Mouse (Mus musculus): ENCODE results near the gene Rps6kc1. TPM values are rescaled to one million over a fixed set of nuclear protein-coding genes. Genes with fewer than 3 reads are reported as not detected.
A peak's percentile ranks its signal among the peaks of the same experiment; 100 is the strongest.

Gene Rps6kc1
- total and polyA plus RNA-seq, 2 experiments from 2014 or later = 21.0 to 35.9 TPM

- no peak for ATAC-seq
- 92% methylated on average over 4 of the region's 4 CpGs for WGBS
- TF ChIP-seq CTCF (IDR thresholded peaks at IDR 0.05; ENCODE audit: low read depth) = no peak
Observed at GRCm38 (mm10) chr1:190886014-190886413, 25.6 kb downstream of the Rps6kc1 start.

GRCm38 (mm10) chr1:190881422-190881821 is 30.1 kb downstream of the Rps6kc1 start:
- ATAC-seq (peak; percentile 45; the same call in 1 of the 2 replicates), DNase-seq (ENCODE audit: low spot score) (peak; percentile 89)
- WGBS = 3% methylated on average over 2 of the region's 2 CpGs
- Histone ChIP-seq H3K36me3 (ENCODE audit: insufficient read depth, low read length) (peaks cover 8% of the 10 kb centered on the region; the same call in 1 of the 2 replicates), H3K27me3 (ENCODE audit: insufficient read depth, low read length) (no peaks in the 10 kb centered on the region), H3K4me2 (ENCODE audit: low read depth, low read length) (no peak overlapping the region), H3K4me3 (ENCODE audit: low read length) (no peak overlapping the region), H3K9me3 (ENCODE audit: low read length) (no peaks in the 10 kb centered on the region), H3K4me1 (ENCODE audit: insufficient read depth, low read length) (no peaks in the 10 kb centered on the region), H3K9ac (replicated peaks; ENCODE audit: low read length) (no peak overlapping the region), H3K27ac (no peak overlapping the region)
- TF ChIP-seq CTCF (IDR thresholded peaks at IDR 0.05; ENCODE audit: low read depth) = peak; percentile 80

More at GRCm38 (mm10) chr1:190886014-190886413, 25.6 kb downstream of the Rps6kc1 start:
- Histone ChIP-seq H3K9ac (replicated peaks; ENCODE audit: low read length) (no peak overlapping the region), H3K9me3 (ENCODE audit: low read length) (no peaks in the 10 kb centered on the region), H3K4me1 (ENCODE audit: insufficient read depth, low read length) (no peaks in the 10 kb centered on the region), H3K4me2 (ENCODE audit: low read depth, low read length) (no peak overlapping the region), H3K27me3 (ENCODE audit: insufficient read depth, low read length) (no peaks in the 10 kb centered on the region), H3K27ac (no peak overlapping the region), H3K36me3 (ENCODE audit: insufficient read depth, low read length) (peaks cover 27% of the 10 kb centered on the region; the same call in 1 of the 2 replicates), H3K4me3 (ENCODE audit: low read length) (no peak overlapping the region)
- DNase-seq (ENCODE audit: low spot score) = no peak

- Histone ChIP-seq H3K27me3 (ENCODE audit: insufficient read depth, low read length) (no peaks in the 10 kb centered on the region), H3K36me3 (ENCODE audit: insufficient read depth, low read length) (peaks cover 3% of the 10 kb centered on the region; the same call in 1 of the 2 replicates), H3K4me2 (ENCODE audit: low read depth, low read length) (no peak overlapping the region), H3K9ac (replicated peaks; ENCODE audit: low read length) (no peak overlapping the region), H3K4me1 (ENCODE audit: insufficient read depth, low read length) (no peaks in the 10 kb centered on the region), H3K4me3 (ENCODE audit: low read length) (no peak overlapping the region), H3K9me3 (ENCODE audit: low read length) (no peaks in the 10 kb centered on the region), H3K27ac (no peak overlapping the region)
- 90% methylated on average over 6 of the region's 6 CpGs for WGBS
- ATAC-seq (no peak), DNase-seq (ENCODE audit: low spot score) (no peak)
- TF ChIP-seq CTCF (IDR thresholded peaks at IDR 0.05; ENCODE audit: low read depth) = no peak
Observed at GRCm38 (mm10) chr1:190880638-190881037, 30.9 kb downstream of the Rps6kc1 start.

GRCm38 (mm10) chr1:190875751-190876150 is 35.8 kb downstream of the Rps6kc1 start:
- ATAC-seq = no peak
- Histone ChIP-seq H3K27me3 (ENCODE audit: insufficient read depth, low read length) (no peaks in the 10 kb centered on the region), H3K4me2 (ENCODE audit: low read depth, low read length) (no peak overlapping the region), H3K36me3 (ENCODE audit: insufficient read depth, low read length) (peaks cover 9% of the 10 kb centered on the region; the same call in 1 of the 2 replicates), H3K4me3 (ENCODE audit: low read length) (no peak overlapping the region), H3K9me3 (ENCODE audit: low read length) (no peaks in the 10 kb centered on the region), H3K27ac (no peak overlapping the region), H3K4me1 (ENCODE audit: insufficient read depth, low read length) (no peaks in the 10 kb centered on the region), H3K9ac (replicated peaks; ENCODE audit: low read length) (no peak overlapping the region)
- 82% methylated on average over 6 of the region's 6 CpGs for WGBS
- no peak for DNase-seq (ENCODE audit: low spot score)
- TF ChIP-seq CTCF (IDR thresholded peaks at IDR 0.05; ENCODE audit: low read depth) = no peak

- H3K4me3 ChIP-seq (ENCODE audit: low read length) = no peak overlapping the region
- H3K4me1 ChIP-seq (ENCODE audit: insufficient read depth, low read length) = no peaks in the 10 kb centered on the region
- H3K27me3 ChIP-seq (ENCODE audit: insufficient read depth, low read length) = no peaks in the 10 kb centered on the region
- WGBS = 89% methylated on average over 4 of the region's 4 CpGs
- no peak overlapping the region for H3K4me2 ChIP-seq (ENCODE audit: low read depth, low read length)
- no peaks in the 10 kb centered on the region for H3K9me3 ChIP-seq (ENCODE audit: low read length)
- DNase-seq (ENCODE audit: low spot score) = no peak
- peaks cover 9% of the 10 kb centered on the region; the same call in 1 of the 2 replicates for H3K36me3 ChIP-seq (ENCODE audit: insufficient read depth, low read length)
- H3K9ac ChIP-seq (replicated peaks; ENCODE audit: low read length) = no peak overlapping the region
- no peak overlapping the region for H3K27ac ChIP-seq
- ATAC-seq = no peak
- TF ChIP-seq CTCF (IDR thresholded peaks at IDR 0.05; ENCODE audit: low read depth) = no peak
Observed at GRCm38 (mm10) chr1:190875089-190875488, 36.5 kb downstream of the Rps6kc1 start.

- Histone ChIP-seq H3K4me2 (ENCODE audit: low read depth, low read length) (no peak overlapping the region), H3K9me3 (ENCODE audit: low read length) (no peaks in the 10 kb centered on the region), H3K27me3 (ENCODE audit: insufficient read depth, low read length) (no peaks in the 10 kb centered on the region), H3K9ac (replicated peaks; ENCODE audit: low read length) (no peak overlapping the region), H3K36me3 (ENCODE audit: insufficient read depth, low read length) (peaks cover 9% of the 10 kb centered on the region; the same call in 1 of the 2 replicates), H3K27ac (no peak overlapping the region), H3K4me1 (ENCODE audit: insufficient read depth, low read length) (no peaks in the 10 kb centered on the region), H3K4me3 (ENCODE audit: low read length) (no peak overlapping the region)
- no peak for ATAC-seq
- no peak for DNase-seq (ENCODE audit: low spot score)
- no peak for TF ChIP-seq CTCF (IDR thresholded peaks at IDR 0.05; ENCODE audit: low read depth)
- WGBS = 94% methylated on average over 12 of the region's 12 CpGs
Observed at GRCm38 (mm10) chr1:190871068-190871467, 40.5 kb downstream of the Rps6kc1 start.

- ATAC-seq = no peak
- WGBS = 94% methylated on average over 4 of the region's 4 CpGs
Observed at GRCm38 (mm10) chr1:190869996-190870395, 41.6 kb downstream of the Rps6kc1 start.

More at GRCm38 (mm10) chr1:190869996-190870395, 41.6 kb downstream of the Rps6kc1 start:
- DNase-seq (ENCODE audit: low spot score) = no peak
- H3K27me3 ChIP-seq (ENCODE audit: insufficient read depth, low read length) = no peaks in the 10 kb centered on the region
- H3K9ac ChIP-seq (replicated peaks; ENCODE audit: low read length) = no peak overlapping the region
- H3K27ac ChIP-seq = no peak overlapping the region
- no peak overlapping the region for H3K4me2 ChIP-seq (ENCODE audit: low read depth, low read length)
- H3K4me1 ChIP-seq (ENCODE audit: insufficient read depth, low read length) = no peaks in the 10 kb centered on the region
- no peak for TF ChIP-seq CTCF (IDR thresholded peaks at IDR 0.05; ENCODE audit: low read depth)
- H3K36me3 ChIP-seq (ENCODE audit: insufficient read depth, low read length) = peaks cover 9% of the 10 kb centered on the region; the same call in 1 of the 2 replicates
- no peak overlapping the region for H3K4me3 ChIP-seq (ENCODE audit: low read length)
- H3K9me3 ChIP-seq (ENCODE audit: low read length) = no peaks in the 10 kb centered on the region

Measured in hindbrain, postnatal 0 days (tissue).